Mouse (Mus musculus): ENCODE data around the gene Fam192a.

Fam192a gene

DNA sequence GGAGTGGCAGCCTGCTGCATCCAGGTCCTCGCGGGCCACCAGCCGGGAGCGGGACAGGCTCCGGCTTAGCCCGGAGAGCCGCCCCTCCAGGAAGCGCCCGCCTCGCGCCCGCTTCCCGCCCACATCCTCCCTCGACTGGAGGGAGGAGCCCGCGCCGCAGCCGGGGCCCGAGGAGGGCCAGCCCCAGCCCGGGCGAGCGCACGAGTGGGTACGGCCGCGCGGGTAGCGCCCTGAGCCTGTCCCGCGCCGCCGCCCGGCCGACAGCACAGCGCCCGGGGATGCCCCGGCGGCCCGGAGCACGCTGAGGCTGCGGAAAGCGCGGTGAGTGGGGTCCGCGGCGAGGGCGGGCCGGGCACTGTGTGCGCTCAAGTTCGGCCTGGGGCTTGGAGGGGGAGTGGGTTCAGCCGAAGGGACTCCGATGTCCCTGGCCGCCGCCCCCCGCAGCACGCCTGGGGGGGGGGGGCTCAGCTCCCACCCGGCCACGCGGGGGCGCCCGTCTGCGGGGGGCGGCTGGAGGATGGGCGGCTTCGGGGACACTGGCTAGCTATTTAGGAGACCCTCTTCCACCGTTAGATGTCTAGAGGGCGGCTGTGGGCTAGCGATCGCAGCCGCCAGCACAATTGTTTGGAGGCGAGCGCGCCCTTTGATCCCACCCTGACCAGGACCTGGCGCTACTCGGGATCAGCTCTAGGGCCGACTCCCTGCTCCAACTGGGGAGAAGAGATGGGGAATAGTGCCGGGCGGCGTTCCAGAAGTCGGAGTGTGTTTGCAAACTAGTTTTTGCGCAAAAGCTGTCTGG, 68.7 kb downstream of the Fam192a start, which contains the start of gene Cpne2:
TSS of gene Cpne2 (plus strand) at position 118 of the 799 bp plus-strand sequence.
- peak; percentile 37 to 69 for DNase-seq (ENCODE audit: low spot score in 2 of 2)

- DNase-seq (ENCODE audit: low spot score in 2 of 2): no peak
These were observed 69.3 kb downstream of the Fam192a start for GRCm38 (mm10) chr8:94532525-94532872.

DNA sequence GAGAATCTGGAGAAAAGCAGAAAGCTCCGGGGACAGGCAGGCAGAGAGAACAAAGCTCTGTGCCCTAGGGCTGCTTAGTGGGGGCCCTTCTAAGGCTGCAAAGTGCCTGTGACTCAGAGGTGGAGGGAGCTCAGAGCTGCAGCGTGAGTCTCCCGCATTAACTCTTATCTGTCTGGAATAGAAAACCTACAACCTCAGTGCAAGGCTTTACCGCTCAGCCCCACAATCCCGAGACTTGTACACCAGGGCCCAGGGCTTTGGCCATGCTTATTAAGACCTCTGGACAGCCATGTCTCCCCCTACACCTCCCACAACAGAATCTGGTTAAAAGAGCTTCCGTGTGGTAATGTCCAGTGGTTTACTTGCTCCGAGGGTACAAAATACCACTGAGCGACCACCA, 69.8 kb downstream of the Fam192a start:
- DNase-seq (ENCODE audit: low spot score in 2 of 2): no peak

DNA sequence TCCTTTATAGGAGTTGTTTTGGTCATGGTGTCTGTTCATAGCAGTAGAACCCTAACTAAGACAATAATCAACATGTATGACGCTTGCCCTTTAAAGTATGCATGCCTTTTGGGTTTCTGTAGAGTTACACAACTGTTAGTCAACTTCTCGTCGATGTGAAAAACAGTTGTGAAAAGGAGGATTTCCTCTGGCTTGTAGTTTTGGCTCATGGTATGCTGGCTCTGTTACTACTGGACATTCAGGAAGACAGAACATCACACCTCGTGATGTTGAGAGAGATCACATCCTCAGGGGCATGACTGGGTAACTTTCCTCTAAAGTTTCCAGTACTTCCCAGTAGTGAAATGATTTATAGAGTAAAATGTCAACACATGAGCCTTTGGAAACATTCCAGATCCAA, 71.2 kb downstream of the Fam192a start:
- no peak for DNase-seq (ENCODE audit: low spot score in 2 of 2)

GRCm38 (mm10) chr8:94529875-94530274, 71.9 kb downstream of the Fam192a start:
- no peak for DNase-seq (ENCODE audit: low spot score in 2 of 2)

DNA sequence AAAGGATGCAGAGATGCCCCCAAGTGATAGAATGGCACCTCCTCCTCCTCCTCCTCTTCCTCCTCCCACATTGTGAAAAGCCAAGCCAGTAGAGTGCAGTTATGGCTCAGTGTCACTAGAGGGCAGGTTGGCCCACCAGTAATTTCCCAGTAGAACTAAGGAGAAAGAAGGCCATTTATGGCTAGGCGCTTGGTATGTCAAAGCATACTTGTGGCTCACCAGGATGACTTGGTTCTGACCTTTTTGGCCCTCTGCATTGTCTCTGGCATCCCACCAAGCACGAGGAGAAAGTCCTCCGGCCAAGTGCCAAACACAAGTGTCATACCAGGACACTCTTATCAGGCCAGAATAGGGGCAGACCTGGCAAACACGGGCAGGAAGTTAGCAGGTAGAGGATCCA, 73.6 kb downstream of the Fam192a start:
- DNase-seq (ENCODE audit: low spot score in 2 of 2): peak in 1 of 2 experiments; percentile 15

- DNase-seq (ENCODE audit: low spot score in 2 of 2): no peak
These were observed 74.6 kb downstream of the Fam192a start for GRCm38 (mm10) chr8:94527178-94527577.

DNA sequence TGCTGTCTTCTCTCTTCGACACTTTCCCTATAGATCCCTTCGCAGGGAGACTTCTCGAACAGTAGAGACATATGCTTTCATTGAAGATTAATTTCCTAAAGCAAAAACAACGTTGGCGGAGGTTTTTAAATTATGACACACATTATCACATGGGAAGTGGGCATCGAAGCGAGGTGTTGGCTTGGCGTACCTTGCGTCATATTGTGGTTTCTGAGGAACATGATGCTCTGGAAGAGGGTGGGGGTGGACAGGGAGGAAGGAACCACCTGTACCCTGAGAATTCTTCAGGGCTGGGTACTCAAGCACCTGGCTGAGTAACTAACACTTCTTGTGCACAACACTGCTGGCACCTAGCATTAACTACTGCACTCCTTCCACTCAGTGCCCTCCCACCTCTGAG, 77.2 kb downstream of the Fam192a start:
- DNase-seq (ENCODE audit: low spot score in 2 of 2): no peak
